Mouse (Mus musculus) ovary, adult 18-20 months (tissue): ENCODE measurements around the gene Cep63.

Source experiments
- DNase-seq: peaks from one replicate; pipeline ENCODE4 v3.0.0; 2022; ENCODE audit warnings: low spot score, mixed read lengths

Cep63 gene

GRCm38 (mm10) chr9:102625983-102626838, at the start of gene Cep63, which contains the start of gene Anapc13:
Gene Cep63, minus strand, starts transcription at chr9:102626534.
Gene Anapc13, plus strand, starts transcription at chr9:102626296.
- peak; percentile 93 for DNase-seq

- no peak for DNase-seq
Observed at GRCm38 (mm10) chr9:102675922-102676321, 49.6 kb upstream of the Cep63 start.

- DNase-seq, result no peak
Observed at GRCm38 (mm10) chr9:102673381-102673780, 47.0 kb upstream of the Cep63 start.

GRCm38 (mm10) chr9:102668906-102669305, 42.6 kb upstream of the Cep63 start:
- DNase-seq, result no peak

- DNase-seq, result no peak
Observed at GRCm38 (mm10) chr9:102668115-102668514, 41.8 kb upstream of the Cep63 start.

- no peak for DNase-seq
Observed at GRCm38 (mm10) chr9:102656355-102657095, 30.2 kb upstream of the Cep63 start.

GRCm38 (mm10) chr9:102651199-102651720, 24.9 kb upstream of the Cep63 start:
- no peak for DNase-seq

- no peak for DNase-seq
Observed at GRCm38 (mm10) chr9:102650637-102651036, 24.3 kb upstream of the Cep63 start.

GRCm38 (mm10) chr9:102649917-102650527, 23.7 kb upstream of the Cep63 start:
- no peak for DNase-seq

GRCm38 (mm10) chr9:102647010-102647409, 20.7 kb upstream of the Cep63 start:
- no peak for DNase-seq

GRCm38 (mm10) chr9:102645119-102645695, 18.9 kb upstream of the Cep63 start:
- DNase-seq, result no peak

- DNase-seq, result peak; percentile 68
Observed at GRCm38 (mm10) chr9:102643486-102644101, 17.3 kb upstream of the Cep63 start.

GRCm38 (mm10) chr9:102643071-102643485, 16.7 kb upstream of the Cep63 start:
- no peak for DNase-seq

- no peak for DNase-seq
Observed at GRCm38 (mm10) chr9:102641531-102641930, 15.2 kb upstream of the Cep63 start.

- no peak for DNase-seq
Observed at GRCm38 (mm10) chr9:102639510-102639909, 13.2 kb upstream of the Cep63 start.

GRCm38 (mm10) chr9:102638963-102639362, 12.6 kb upstream of the Cep63 start:
- no peak for DNase-seq

- DNase-seq, result no peak
Observed at GRCm38 (mm10) chr9:102637115-102637514, 10.8 kb upstream of the Cep63 start.

- DNase-seq, result no peak
Observed at GRCm38 (mm10) chr9:102636553-102636952, 10.2 kb upstream of the Cep63 start.

- DNase-seq, result no peak
Observed at GRCm38 (mm10) chr9:102634453-102634852, 8.1 kb upstream of the Cep63 start.

- no peak for DNase-seq
Observed at GRCm38 (mm10) chr9:102632923-102633537, 6.7 kb upstream of the Cep63 start.

- no peak for DNase-seq
Observed at GRCm38 (mm10) chr9:102632173-102632572, 5.8 kb upstream of the Cep63 start.
